Comparison of ENCODE assay signal across 11 mouse cellular contexts in the genomic region with DNA sequence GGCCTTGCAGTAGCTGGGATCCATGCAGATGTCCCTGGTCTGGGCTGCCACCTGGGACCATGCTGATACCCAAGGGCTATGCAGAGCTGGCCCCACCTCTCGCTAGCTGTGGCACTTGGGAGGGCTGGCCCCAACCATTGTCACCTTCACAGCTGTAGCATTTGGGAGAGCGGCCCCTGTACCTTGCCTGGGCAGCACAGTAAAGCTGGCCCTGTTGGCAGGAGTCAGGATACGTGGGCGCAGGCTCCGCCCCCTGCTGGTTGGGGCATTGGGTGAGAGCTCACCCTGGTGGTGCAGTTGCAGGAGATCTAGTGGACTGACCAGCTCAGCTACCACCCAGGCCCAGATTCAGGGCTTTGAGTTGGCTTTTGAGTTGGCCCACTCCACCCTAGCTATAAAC. TPM values are rescaled to one million over a fixed set of nuclear protein-coding genes. Genes with fewer than 3 reads are reported as not detected.
DNase-seq lines count a peak whose midpoint lies in the region; ATAC-seq lines count a peak whose summit lies in the region.
"Had no signal": no experiment of that assay in that cellular context is flagged by ENCODE, and none has a peak within 500 bp of the region (broad histone marks: within the 10 kb centered on the region; RNA-seq: fewer than 3 reads in every experiment).

No protein-coding gene starts in this region.

- no peak for DNase-seq in forebrain, embryonic 11.5 days (ENCODE audit: low spot score)
- DNase-seq in forebrain, embryonic 14.5 days (ENCODE audit: low spot score), result no peak
- DNase-seq in midbrain, embryonic 10.5 days (ENCODE audit: low spot score), result no peak
- no peak for DNase-seq in midbrain, embryonic 14.5 days
- DNase-seq in heart, adult 18-20 months, result no peak
- DNase-seq in left cerebral cortex, postnatal 36 days (ENCODE audit: low spot score in 2 of 2), result no peak
- DNase-seq: B cell, adult 2 months had no signal

- H3K36me3 ChIP-seq in forebrain, embryonic 11.5 days (ENCODE audit: control insufficient read depth, insufficient read depth, low read length), result no peaks in the 10 kb centered on the region
- H3K36me3 ChIP-seq in forebrain, embryonic 14.5 days (ENCODE audit: control insufficient read depth, insufficient read depth, low read length), result no peaks in the 10 kb centered on the region
- no peaks in the 10 kb centered on the region for H3K36me3 ChIP-seq in midbrain, embryonic 10.5 days
- no peaks in the 10 kb centered on the region for H3K36me3 ChIP-seq in midbrain, embryonic 14.5 days (ENCODE audit: control insufficient read depth, insufficient read depth, low read length)
- H3K36me3 ChIP-seq: intestine, embryonic 15.5 days had no signal

- H3K27me3 ChIP-seq in forebrain, embryonic 11.5 days (ENCODE audit: control insufficient read depth, insufficient read depth, low read length), result no peaks in the 10 kb centered on the region
- H3K27me3 ChIP-seq in forebrain, embryonic 14.5 days (replicated peaks; ENCODE audit: control insufficient read depth, insufficient read depth, low read length), result no peaks in the 10 kb centered on the region
- 0 out of 2 replicates have a peak, but pooled peaks cover 6% of the 10 kb centered on the region for H3K27me3 ChIP-seq in midbrain, embryonic 10.5 days (ENCODE audit: low read depth, poor library complexity, severe bottlenecking)
- H3K27me3 ChIP-seq in midbrain, embryonic 14.5 days (ENCODE audit: control insufficient read depth, insufficient read depth, low read length), result no peaks in the 10 kb centered on the region
- H3K27me3 ChIP-seq: intestine, embryonic 15.5 days had no signal

- ATAC-seq in forebrain, embryonic 11.5 days (replicated peaks; ENCODE audit: low FRiP score), result peak; percentile 39; the same call in 1 of the 2 replicates
- no peak for ATAC-seq in forebrain, embryonic 14.5 days
- no peak for ATAC-seq in midbrain, embryonic 14.5 days (ENCODE audit: low FRiP score, low TSS enrichment)
- peak; percentile 53 to 66; a peak in 2 of 4 replicates for ATAC-seq in hematopoietic stem cell, adult 5-6 weeks (replicated peaks in 1 of 2; ENCODE audit: insufficient read depth in 1 of 2, low FRiP score in 2 of 2, low TSS enrichment in 1 of 2, low read depth in 1 of 2, poor library complexity in 2 of 2, severe bottlenecking in 2 of 2)
- ATAC-seq in megakaryocyte, adult 5-6 weeks (ENCODE audit: poor library complexity, severe bottlenecking), result peak; percentile 73
- ATAC-seq: intestine, embryonic 15.5 days had no signal

- H3K4me1 ChIP-seq in forebrain, embryonic 11.5 days (replicated peaks; ENCODE audit: control insufficient read depth, insufficient read depth, low read length), result no peaks in the 10 kb centered on the region
- H3K4me1 ChIP-seq in forebrain, embryonic 14.5 days (ENCODE audit: control insufficient read depth, insufficient read depth, low read length), result no peaks in the 10 kb centered on the region
- peaks cover 50% of the 10 kb centered on the region for H3K4me1 ChIP-seq in midbrain, embryonic 10.5 days
- 0 out of 2 replicates have a peak, but pooled peaks cover 11% of the 10 kb centered on the region for H3K4me1 ChIP-seq in midbrain, embryonic 14.5 days (ENCODE audit: control insufficient read depth, insufficient read depth, low read length)
- H3K4me1 ChIP-seq: intestine, embryonic 15.5 days; megakaryocyte, embryonic 14.5 days had no signal

- intact Hi-C loops in left cerebral cortex, postnatal 36 days (cut with DNase I), result no loop called here

- no peak overlapping the region for H3K4me2 ChIP-seq in forebrain, embryonic 11.5 days (ENCODE audit: low read depth, low read length, severe bottlenecking)
- H3K4me2 ChIP-seq in forebrain, embryonic 14.5 days (ENCODE audit: low read length), result no peak overlapping the region
- H3K4me2 ChIP-seq in midbrain, embryonic 14.5 days (ENCODE audit: low read length), result no peak overlapping the region
- H3K4me2 ChIP-seq: intestine, embryonic 15.5 days had no signal

- no peak overlapping the region for H3K4me3 ChIP-seq in forebrain, embryonic 11.5 days (ENCODE audit: low read depth, low read length)
- H3K4me3 ChIP-seq in forebrain, embryonic 14.5 days (ENCODE audit: low read depth, low read length), result no peak overlapping the region
- H3K4me3 ChIP-seq in midbrain, embryonic 10.5 days, result no peak overlapping the region
- H3K4me3 ChIP-seq in midbrain, embryonic 14.5 days (replicated peaks; ENCODE audit: low read depth, low read length), result no peak overlapping the region
- H3K4me3 ChIP-seq: intestine, embryonic 15.5 days; megakaryocyte, embryonic 14.5 days had no signal

- no peaks in the 10 kb centered on the region for H3K9me3 ChIP-seq in forebrain, embryonic 11.5 days (ENCODE audit: control insufficient read depth, low read length)
- H3K9me3 ChIP-seq in forebrain, embryonic 14.5 days (replicated peaks; ENCODE audit: control insufficient read depth, low read length), result no peaks in the 10 kb centered on the region
- H3K9me3 ChIP-seq in midbrain, embryonic 10.5 days (replicated peaks), result no peaks in the 10 kb centered on the region
- no peaks in the 10 kb centered on the region for H3K9me3 ChIP-seq in midbrain, embryonic 14.5 days (ENCODE audit: control insufficient read depth, low read length)
- H3K9me3 ChIP-seq: intestine, embryonic 15.5 days; megakaryocyte, embryonic 14.5 days had no signal

- no peak overlapping the region for H3K9ac ChIP-seq in forebrain, embryonic 11.5 days (ENCODE audit: low read length)
- H3K9ac ChIP-seq in forebrain, embryonic 14.5 days (ENCODE audit: low read length), result no peak overlapping the region
- H3K9ac ChIP-seq in midbrain, embryonic 14.5 days (replicated peaks; ENCODE audit: low read length), result no peak overlapping the region
- H3K9ac ChIP-seq: intestine, embryonic 15.5 days had no signal

- 85% methylated on average over 5 of the region's 5 CpGs for WGBS in forebrain, embryonic 11.5 days
- WGBS in forebrain, embryonic 14.5 days, result 91% methylated on average over 5 of the region's 5 CpGs
- 89% methylated on average over 5 of the region's 5 CpGs for WGBS in midbrain, embryonic 10.5 days
- WGBS in midbrain, embryonic 14.5 days, result 93% methylated on average over 5 of the region's 5 CpGs

- H3K27ac ChIP-seq in forebrain, embryonic 11.5 days (ENCODE audit: low read depth, low read length), result no peak overlapping the region
- no peak overlapping the region for H3K27ac ChIP-seq in forebrain, embryonic 14.5 days (ENCODE audit: low read depth, low read length)
- 0 out of 2 replicates have a peak overlapping the region, but pooled peaks have one; percentile 38 for H3K27ac ChIP-seq in midbrain, embryonic 10.5 days (replicated peaks)
- H3K27ac ChIP-seq in midbrain, embryonic 14.5 days (replicated peaks; ENCODE audit: low read depth, low read length), result no peak overlapping the region
- H3K27ac ChIP-seq: intestine, embryonic 15.5 days had no signal

RNA-seq across cellular contexts. Expression of gene Trim9, which starts 12.9 kb away (rescaled TPM):
- polyA plus RNA-seq in forebrain, embryonic 11.5 days (2014; fragmentation: Nextera tagmentation; extraction: Ambion mirVana), result 14.5 and 15.5 TPM in 2 replicates
- polyA plus RNA-seq in forebrain, embryonic 14.5 days (2014; fragmentation: Nextera tagmentation; extraction: Ambion mirVana), result 30.8 and 42.9 TPM in 2 replicates
- 22.5 and 34.1 TPM in 2 replicates for polyA plus RNA-seq in midbrain, embryonic 10.5 days (2016; fragmentation: Nextera tagmentation; extraction: Ambion mirVana)
- polyA plus RNA-seq in midbrain, embryonic 14.5 days (2014; fragmentation: Nextera tagmentation; extraction: Ambion mirVana), result 65.2 and 77.0 TPM in 2 replicates
- total RNA-seq in hematopoietic stem cell, adult 5-6 weeks (2017), result 0.50 TPM in 1 of 2 replicates, not detected in the other
- 0.11 TPM in 1 of 2 replicates, not detected in the other for total RNA-seq in megakaryocyte, adult 5-6 weeks (2015)
- 0.11 TPM in 1 of 2 replicates, not detected in the other for total RNA-seq in megakaryocyte, adult 5-6 weeks (2017)
- total RNA-seq in heart, adult 18-20 months (2021), result not detected
- total RNA-seq in left cerebral cortex, postnatal 36 days (2021), result 100 to 1,000 TPM; 329 to 436 TPM

Comparison
In these comparisons a context has a peak if more than half of its experiments do, and no peak if none do; other contexts are left out.
1. ATAC-seq: peak in forebrain, embryonic 11.5 days (single experiment), hematopoietic stem cell, adult 5-6 weeks (2 of 2) and megakaryocyte, adult 5-6 weeks (single experiment); none in forebrain, embryonic 14.5 days (single experiment) and midbrain, embryonic 14.5 days (single experiment).
2. RNA of gene Trim9, which starts 12.9 kb away (total RNA-seq): 329 to 436 TPM in left cerebral cortex, postnatal 36 days; 0.50 TPM in hematopoietic stem cell, adult 5-6 weeks, not detected in heart, adult 18-20 months and 0.11 TPM in megakaryocyte, adult 5-6 weeks; every median in the first group is over 100 times any median in the second.